Mouse (Mus musculus) v-Abl transformed pro-B cells (cell line): ENCODE data around the gene Ank2.

Experiments
- in situ Hi-C, 2 experiments: fragments of 400-800 bp; cut with MboI; formaldehyde crosslinking; loops; one replicate each; pipeline ENCODE4 v1.15.1; 2025; ENCODE audit not compliant: unreplicated experiment in 2 of 2

Gene Ank2

GRCm38 (mm10) chr3:127498742-127499400, at the start of gene Ank2:
TSS of gene Ank2 (minus strand) at chr3:127499350.
- in situ Hi-C loops: no loop called here

- in situ Hi-C loops: loop anchor here (10.0 kb wide), 1 partner anchor 223 kb away; no protein-coding TSS in a partner anchor
Observed at GRCm38 (mm10) chr3:127547882-127548281, 48.7 kb upstream of the Ank2 start.

GRCm38 (mm10) chr3:127544610-127545121, 45.5 kb upstream of the Ank2 start:
- in situ Hi-C loops: loop anchor here (10.0 kb wide), 1 partner anchor 220 kb away; no protein-coding TSS in a partner anchor

- in situ Hi-C loops: loop anchor here (10.0 kb wide), 1 partner anchor 219 kb away; no protein-coding TSS in a partner anchor
Observed at GRCm38 (mm10) chr3:127543976-127544375, 44.8 kb upstream of the Ank2 start.

- in situ Hi-C loops: no loop called here
Observed at GRCm38 (mm10) chr3:127539193-127539592, 40.0 kb upstream of the Ank2 start.

GRCm38 (mm10) chr3:127530293-127530692, 31.1 kb upstream of the Ank2 start:
- in situ Hi-C loops: no loop called here

- in situ Hi-C loops: no loop called here
Observed at GRCm38 (mm10) chr3:127529824-127530223, 30.7 kb upstream of the Ank2 start.

- in situ Hi-C loops: no loop called here
Observed at GRCm38 (mm10) chr3:127529210-127529609, 30.1 kb upstream of the Ank2 start.

GRCm38 (mm10) chr3:127527465-127528034, 28.4 kb upstream of the Ank2 start:
- in situ Hi-C loops: no loop called here

- in situ Hi-C loops: no loop called here
Observed at GRCm38 (mm10) chr3:127525188-127525819, 26.2 kb upstream of the Ank2 start.

- in situ Hi-C loops: no loop called here
Observed at GRCm38 (mm10) chr3:127521156-127521555, 22.0 kb upstream of the Ank2 start.

GRCm38 (mm10) chr3:127520300-127520699, 21.1 kb upstream of the Ank2 start:
- in situ Hi-C loops: no loop called here

- in situ Hi-C loops: no loop called here
Observed at GRCm38 (mm10) chr3:127515251-127515650, 16.1 kb upstream of the Ank2 start.

GRCm38 (mm10) chr3:127513699-127514098, 14.5 kb upstream of the Ank2 start:
- in situ Hi-C loops: no loop called here

- in situ Hi-C loops: no loop called here
Observed at GRCm38 (mm10) chr3:127512794-127513335, 13.7 kb upstream of the Ank2 start.

- in situ Hi-C loops: no loop called here
Observed at GRCm38 (mm10) chr3:127511786-127512746, 12.9 kb upstream of the Ank2 start.

GRCm38 (mm10) chr3:127507878-127508783, 9.0 kb upstream of the Ank2 start:
- in situ Hi-C loops: no loop called here

- in situ Hi-C loops: no loop called here
Observed at GRCm38 (mm10) chr3:127498197-127498741, 881 bp downstream of the Ank2 start.

- in situ Hi-C loops: no loop called here
Observed at GRCm38 (mm10) chr3:127492663-127493062, 6.5 kb downstream of the Ank2 start.
